Mouse (Mus musculus): ENCODE measurements around the gene Chrm4. TPM values are rescaled to one million over a fixed set of nuclear protein-coding genes. Genes with fewer than 3 reads are reported as not detected.
A peak's percentile ranks its signal among the peaks of the same experiment; 100 is the strongest.

The Chrm4 gene
- polyA plus RNA-seq, 1 experiment from 2014 or later = 0.23 TPM

GRCm38 (mm10) chr2:91964610-91965204 is 37.7 kb downstream of the Chrm4 start:
- Histone ChIP-seq H3K9ac (ENCODE audit: low read depth, low read length) (peak overlapping the region; percentile 41), H3K36me3 (ENCODE audit: control insufficient read depth, insufficient read depth, low read length) (no peaks in the 10 kb centered on the region), H3K27ac (ENCODE audit: low read length) (peak overlapping the region; percentile 64), H3K4me1 (ENCODE audit: control insufficient read depth, insufficient read depth, low read length) (peaks cover 42% of the 10 kb centered on the region), H3K4me3 (ENCODE audit: low read length) (peak overlapping the region; percentile 91), H3K27me3 (replicated peaks; ENCODE audit: control insufficient read depth, insufficient read depth, low read length) (no peaks in the 10 kb centered on the region), H3K9me3 (ENCODE audit: control insufficient read depth, low read length) (no peaks in the 10 kb centered on the region), H3K4me2 (ENCODE audit: low read depth, low read length) (peak overlapping the region; percentile 51)
- ATAC-seq = no peak
- WGBS = 70% methylated on average over 3 of the region's 3 CpGs

GRCm38 (mm10) chr2:91965417-91965816 is 38.4 kb downstream of the Chrm4 start:
- H3K27ac ChIP-seq (ENCODE audit: low read length) = peak overlapping the region; percentile 63
- peak overlapping the region; percentile 91 for H3K4me3 ChIP-seq (ENCODE audit: low read length)
- peaks cover 35% of the 10 kb centered on the region for H3K4me1 ChIP-seq (ENCODE audit: control insufficient read depth, insufficient read depth, low read length)
- H3K36me3 ChIP-seq (ENCODE audit: control insufficient read depth, insufficient read depth, low read length) = no peaks in the 10 kb centered on the region
- 18% methylated on average over 20 of the region's 20 CpGs for WGBS
- ATAC-seq = no peak
- no peaks in the 10 kb centered on the region for H3K9me3 ChIP-seq (ENCODE audit: control insufficient read depth, low read length)
- H3K4me2 ChIP-seq (ENCODE audit: low read depth, low read length) = peak overlapping the region; percentile 43
- no peaks in the 10 kb centered on the region for H3K27me3 ChIP-seq (replicated peaks; ENCODE audit: control insufficient read depth, insufficient read depth, low read length)
- peak overlapping the region; percentile 41 for H3K9ac ChIP-seq (ENCODE audit: low read depth, low read length)

- Histone ChIP-seq H3K4me3 (ENCODE audit: low read length) (no peak overlapping the region), H3K27me3 (replicated peaks; ENCODE audit: control insufficient read depth, insufficient read depth, low read length) (no peaks in the 10 kb centered on the region), H3K36me3 (ENCODE audit: control insufficient read depth, insufficient read depth, low read length) (no peaks in the 10 kb centered on the region), H3K9ac (ENCODE audit: low read depth, low read length) (no peak overlapping the region), H3K9me3 (ENCODE audit: control insufficient read depth, low read length) (no peaks in the 10 kb centered on the region), H3K4me1 (ENCODE audit: control insufficient read depth, insufficient read depth, low read length) (peaks cover 33% of the 10 kb centered on the region), H3K27ac (ENCODE audit: low read length) (no peak overlapping the region), H3K4me2 (ENCODE audit: low read depth, low read length) (no peak overlapping the region)
- WGBS = 78% methylated on average over 5 of the region's 5 CpGs
- ATAC-seq = no peak
Measured at GRCm38 (mm10) chr2:91966367-91966766, 39.3 kb downstream of the Chrm4 start.

GRCm38 (mm10) chr2:91967962-91968361 is 40.9 kb downstream of the Chrm4 start:
- Histone ChIP-seq H3K4me1 (ENCODE audit: control insufficient read depth, insufficient read depth, low read length) (peaks cover 33% of the 10 kb centered on the region), H3K27ac (ENCODE audit: low read length) (peak overlapping the region; percentile 80), H3K9ac (ENCODE audit: low read depth, low read length) (peak overlapping the region; percentile 36), H3K36me3 (ENCODE audit: control insufficient read depth, insufficient read depth, low read length) (no peaks in the 10 kb centered on the region), H3K9me3 (ENCODE audit: control insufficient read depth, low read length) (no peaks in the 10 kb centered on the region), H3K4me2 (ENCODE audit: low read depth, low read length) (0 out of 2 replicates have a peak overlapping the region, but pooled peaks have one; percentile 11), H3K27me3 (replicated peaks; ENCODE audit: control insufficient read depth, insufficient read depth, low read length) (no peaks in the 10 kb centered on the region), H3K4me3 (ENCODE audit: low read length) (no peak overlapping the region)
- no peak for ATAC-seq
- WGBS = 38% methylated on average over 11 of the region's 11 CpGs

GRCm38 (mm10) chr2:91971231-91972097 is 44.4 kb downstream of the Chrm4 start:
- peak overlapping the region; percentile 15 for H3K4me2 ChIP-seq (ENCODE audit: low read depth, low read length)
- 28% methylated on average over 21 of the region's 21 CpGs for WGBS
- H3K9me3 ChIP-seq (ENCODE audit: control insufficient read depth, low read length) = no peaks in the 10 kb centered on the region
- peaks cover 22% of the 10 kb centered on the region for H3K27me3 ChIP-seq (replicated peaks; ENCODE audit: control insufficient read depth, insufficient read depth, low read length)
- H3K27ac ChIP-seq (ENCODE audit: low read length) = peak overlapping the region; percentile 81
- H3K4me1 ChIP-seq (ENCODE audit: control insufficient read depth, insufficient read depth, low read length) = peaks cover 34% of the 10 kb centered on the region
- H3K36me3 ChIP-seq (ENCODE audit: control insufficient read depth, insufficient read depth, low read length) = no peaks in the 10 kb centered on the region
- peak overlapping the region; percentile 58 for H3K9ac ChIP-seq (ENCODE audit: low read depth, low read length)
- no peak overlapping the region for H3K4me3 ChIP-seq (ENCODE audit: low read length)
- ATAC-seq = peak; percentile 54

GRCm38 (mm10) chr2:91972121-91972566 is 45.1 kb downstream of the Chrm4 start:
- H3K36me3 ChIP-seq (ENCODE audit: control insufficient read depth, insufficient read depth, low read length) = no peaks in the 10 kb centered on the region
- peak overlapping the region; percentile 25; the same call in 1 of the 2 replicates for H3K4me2 ChIP-seq (ENCODE audit: low read depth, low read length)
- 18% methylated on average over 13 of the region's 13 CpGs for WGBS
- peaks cover 27% of the 10 kb centered on the region for H3K27me3 ChIP-seq (replicated peaks; ENCODE audit: control insufficient read depth, insufficient read depth, low read length)
- ATAC-seq = peak; percentile 74
- peak overlapping the region; percentile 81 for H3K27ac ChIP-seq (ENCODE audit: low read length)
- H3K9ac ChIP-seq (ENCODE audit: low read depth, low read length) = peak overlapping the region; percentile 58
- no peak overlapping the region for H3K4me3 ChIP-seq (ENCODE audit: low read length)
- H3K9me3 ChIP-seq (ENCODE audit: control insufficient read depth, low read length) = no peaks in the 10 kb centered on the region
- H3K4me1 ChIP-seq (ENCODE audit: control insufficient read depth, insufficient read depth, low read length) = peaks cover 34% of the 10 kb centered on the region

GRCm38 (mm10) chr2:91973416-91974135 is 46.5 kb downstream of the Chrm4 start:
- Histone ChIP-seq H3K4me3 (ENCODE audit: low read length) (no peak overlapping the region), H3K27me3 (replicated peaks; ENCODE audit: control insufficient read depth, insufficient read depth, low read length) (peaks cover 29% of the 10 kb centered on the region), H3K36me3 (ENCODE audit: control insufficient read depth, insufficient read depth, low read length) (no peaks in the 10 kb centered on the region), H3K9me3 (ENCODE audit: control insufficient read depth, low read length) (no peaks in the 10 kb centered on the region), H3K4me1 (ENCODE audit: control insufficient read depth, insufficient read depth, low read length) (peaks cover 33% of the 10 kb centered on the region), H3K27ac (ENCODE audit: low read length) (no peak overlapping the region), H3K9ac (ENCODE audit: low read depth, low read length) (no peak overlapping the region), H3K4me2 (ENCODE audit: low read depth, low read length) (no peak overlapping the region)
- no peak for ATAC-seq
- WGBS = 58% methylated on average over 7 of the region's 7 CpGs

- H3K27me3 ChIP-seq (replicated peaks; ENCODE audit: control insufficient read depth, insufficient read depth, low read length) = peaks cover 29% of the 10 kb centered on the region
Measured at GRCm38 (mm10) chr2:91975581-91976541, 48.8 kb downstream of the Chrm4 start, which contains the start of gene Dgkz. Dgkz (minus strand) TSS chr2:91975864.

More at GRCm38 (mm10) chr2:91975581-91976541, 48.8 kb downstream of the Chrm4 start, which contains the start of gene Dgkz:
- Histone ChIP-seq H3K4me3 (ENCODE audit: low read length) (peak within 1 kb of the TSS; percentile 51), H3K4me2 (ENCODE audit: low read depth, low read length) (peak within 1 kb of the TSS; percentile 82), H3K27ac (ENCODE audit: low read length) (no peak within 1 kb of the TSS), H3K9ac (ENCODE audit: low read depth, low read length) (peak within 1 kb of the TSS; percentile 63), H3K4me1 (ENCODE audit: control insufficient read depth, insufficient read depth, low read length) (peaks cover 33% of the 10 kb centered on the region), H3K9me3 (ENCODE audit: control insufficient read depth, low read length) (no peaks in the 10 kb centered on the region), H3K36me3 (ENCODE audit: control insufficient read depth, insufficient read depth, low read length) (no peaks in the 10 kb centered on the region)
- WGBS = 2% methylated on average over 79 of the region's 79 CpGs
- 0 out of 2 replicates have a peak, but pooled peaks have one; percentile 2 for ATAC-seq

Data from intestine, embryonic 16.5 days (tissue).